Mouse (Mus musculus) common myeloid progenitor, adult 5-6 weeks (primary cell): Measurements from ENCODE around the gene Dhx30. TPM values are rescaled to one million over a fixed set of nuclear protein-coding genes. Genes with fewer than 3 reads are reported as not detected.

Experiments
- ATAC-seq: replicated peaks from 2 replicates; pipeline ENCODE4 v1.8.0; 2016; ENCODE audit warnings: low read depth, mild to moderate bottlenecking, moderate TSS enrichment, inconsistent platforms; ENCODE audit not compliant: poor library complexity, severe bottlenecking
- total RNA-seq: library from RNA; stranded (forward); fragments of 200-1000, 187-1606 nt; gene quantifications from 2 replicates; pipeline ENCODE4 v1.2.3, GENCODE M21; 2017

Gene Dhx30
- total RNA-seq, 1 experiment from 2014 or later, result 59.2 TPM

GRCm38 (mm10) chr9:110052951-110053304, 64.7 kb downstream of the Dhx30 start:
- ATAC-seq, result no peak

DNA sequence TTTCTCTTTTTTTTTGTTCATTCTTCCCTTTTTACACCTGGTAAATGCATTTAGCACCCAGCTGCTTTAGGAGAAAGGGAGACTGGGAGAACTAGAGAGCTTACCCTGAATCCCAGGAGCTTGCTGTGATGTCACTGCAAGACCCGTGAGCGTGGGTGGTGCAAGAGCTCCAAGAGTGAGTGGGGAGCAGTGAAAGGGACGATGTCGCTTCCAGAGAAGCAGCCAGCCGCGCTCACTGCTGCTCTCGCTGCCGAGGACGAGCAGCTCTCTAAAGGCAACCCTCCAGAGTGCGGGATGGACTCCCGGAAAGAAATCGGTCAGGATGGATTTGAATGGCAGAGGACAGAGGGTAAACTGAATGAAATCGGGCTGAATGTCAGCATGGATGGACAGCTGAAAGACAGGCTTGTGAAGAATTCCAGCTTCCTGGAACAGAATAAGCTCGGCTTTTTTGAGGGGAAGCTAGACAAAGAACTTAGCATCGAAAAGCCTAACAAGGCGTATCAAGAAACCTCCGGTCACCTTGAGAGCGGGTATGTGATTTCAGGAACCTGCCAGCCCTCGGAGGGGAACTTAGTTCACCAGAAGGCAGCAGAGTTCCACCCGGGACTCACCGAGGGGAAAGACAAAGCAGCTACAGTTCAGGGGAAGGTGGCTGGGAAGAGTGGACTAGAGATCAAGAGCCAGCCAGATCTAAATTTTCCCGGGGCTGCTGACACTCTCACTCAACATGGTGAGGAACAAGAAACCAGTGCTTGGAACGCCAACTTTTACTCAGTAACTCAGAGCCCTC, 65.6 kb downstream of the Dhx30 start:
- no peak for ATAC-seq

DNA sequence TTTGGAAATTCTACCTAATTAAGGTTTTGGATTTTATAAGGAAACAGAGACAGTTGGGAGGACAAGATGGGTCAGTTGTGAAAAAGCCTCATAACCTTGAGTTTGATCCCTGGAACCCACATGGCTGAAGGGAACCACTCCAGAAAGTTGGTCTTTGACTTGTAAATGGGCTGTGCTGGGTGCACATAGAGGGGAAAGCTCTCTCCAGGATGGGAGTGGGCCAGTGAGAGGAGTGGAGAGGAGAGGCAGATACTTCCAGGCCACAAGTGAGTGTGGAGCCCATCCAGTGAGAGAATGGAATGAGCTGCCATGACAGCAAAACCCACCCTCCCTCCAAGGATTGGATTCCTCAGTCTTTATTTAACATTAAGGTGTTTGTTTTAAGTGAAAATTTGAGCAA, 66.4 kb downstream of the Dhx30 start:
- no peak for ATAC-seq

- no peak for ATAC-seq
Observed at GRCm38 (mm10) chr9:110047857-110048256, 69.8 kb downstream of the Dhx30 start.

DNA sequence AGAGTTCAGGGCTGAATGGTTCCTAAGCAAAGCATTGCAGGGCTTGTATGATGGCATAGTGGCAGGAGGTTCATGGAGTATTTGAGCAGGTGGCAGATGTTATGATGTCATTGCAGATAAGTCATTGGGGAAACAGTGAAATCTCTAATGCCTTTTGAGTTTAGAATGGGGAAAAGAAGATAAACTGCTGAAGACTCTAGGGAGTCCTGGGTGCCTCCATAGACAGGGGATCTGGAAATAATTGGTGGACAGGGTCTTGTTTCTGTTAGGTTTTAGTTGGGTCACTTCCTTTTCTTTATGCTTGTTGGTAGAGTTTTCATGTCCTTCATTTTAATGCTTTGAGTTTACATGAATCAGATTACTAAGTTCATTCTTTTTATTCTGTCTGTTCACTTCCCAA, 70.4 kb downstream of the Dhx30 start:
- ATAC-seq, result no peak

DNA sequence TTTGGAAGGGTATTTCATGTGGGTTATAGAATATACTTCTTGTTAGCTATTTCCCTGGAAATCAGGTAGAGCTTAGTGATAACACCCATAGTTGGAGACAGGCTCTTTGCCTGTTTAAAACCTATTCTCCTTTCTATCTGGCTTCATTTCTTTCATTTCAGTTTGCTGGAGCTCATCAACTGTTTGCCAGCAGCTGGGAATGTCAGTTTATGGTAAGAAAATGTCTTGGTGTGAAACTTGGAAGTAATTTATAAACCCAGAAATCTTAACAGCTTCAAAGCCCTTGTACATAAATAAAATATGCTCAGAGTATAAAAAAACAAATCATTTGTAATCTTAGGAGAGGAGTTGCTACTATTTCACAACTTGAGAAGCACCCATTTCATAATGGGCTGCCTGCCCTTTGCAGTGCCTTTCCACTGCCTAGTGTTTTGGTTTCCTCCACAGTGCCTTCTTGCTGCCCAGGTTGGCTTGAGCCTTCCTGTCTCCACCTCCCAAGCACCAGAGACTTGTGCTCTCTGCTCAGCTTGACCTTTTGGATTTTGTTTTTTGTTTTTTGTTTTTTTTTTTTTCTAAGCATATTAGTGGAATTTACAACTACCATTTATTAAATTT, 71.8 kb downstream of the Dhx30 start:
- no peak for ATAC-seq

GRCm38 (mm10) chr9:110044373-110044772, 73.3 kb downstream of the Dhx30 start:
- ATAC-seq, result no peak

GRCm38 (mm10) chr9:110038485-110038884, 79.1 kb downstream of the Dhx30 start:
- 0 out of 2 replicates have a peak, but pooled peaks have one; percentile 2 for ATAC-seq

DNA sequence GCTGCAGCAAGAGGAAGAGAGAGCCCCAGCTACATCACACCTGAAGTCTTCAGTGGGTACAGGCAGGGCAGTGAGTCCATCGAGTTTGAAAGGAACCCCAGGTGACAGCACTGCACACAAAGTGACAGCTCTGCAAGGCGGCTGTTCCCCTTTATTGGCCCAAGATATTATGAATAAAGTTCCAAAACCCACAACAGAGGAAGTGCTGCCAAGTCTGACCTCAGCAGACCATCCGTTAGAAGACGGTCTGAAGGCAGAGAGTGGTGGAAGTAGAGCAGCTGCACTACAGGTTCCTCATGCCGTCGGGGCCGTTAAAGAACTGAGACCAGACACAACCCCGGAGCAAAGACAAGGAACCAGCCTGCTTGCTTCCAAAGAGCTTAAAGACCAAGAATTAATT, 79.7 kb downstream of the Dhx30 start:
- ATAC-seq, result peak; percentile 96

GRCm38 (mm10) chr9:110035091-110035490, 82.5 kb downstream of the Dhx30 start:
- no peak for ATAC-seq

Other genes with a start within 250 kb of the Dhx30 start
- gene Cdc25a, start 242.3 kb downstream of the Dhx30 start, total RNA-seq, result 39.7 and 58.2 TPM in 2 replicates
- 16.4 and 19.1 TPM in 2 replicates for gene Map4, start 186.4 kb downstream of the Dhx30 start, total RNA-seq
- 110 and 146 TPM in 2 replicates for gene Smarcc1, start 122 bp downstream of the Dhx30 start, total RNA-seq
- 0.58 and 1.6 TPM in 2 replicates for gene Cspg5, start 126.0 kb upstream of the Dhx30 start, total RNA-seq
- gene Elp6, start 187.3 kb upstream of the Dhx30 start, total RNA-seq, result 3.8 and 6.4 TPM in 2 replicates
- 23.6 and 27.4 TPM in 2 replicates for gene Scap, start 215.5 kb upstream of the Dhx30 start, total RNA-seq